Mouse (Mus musculus) liver, embryonic 15.5 days (tissue): Measurements from ENCODE around the gene 2900011O08Rik. TPM values are rescaled to one million over a fixed set of nuclear protein-coding genes. Genes with fewer than 3 reads are reported as not detected.
"Not testable (repeated sequence)": the region's sequence is repeated elsewhere in the genome, so short reads cannot be mapped to it uniquely, and the experiment has no call there.

Experiments
- ATAC-seq: fragments of 200-750 bp; cut with Nextera tagmentation; 2 replicates; pipeline ENCODE4 v1.8.0; 2017; ENCODE audit warnings: moderate number of reproducible peaks, mild to moderate bottlenecking, moderate library complexity; ENCODE audit not compliant: insufficient read depth
- H3K27ac ChIP-seq: fragments of 300-500 bp; sonication (generic); replicated peaks from 2 replicates; pipeline ENCODE4 v1.5.1; 2015; ENCODE audit warnings: mild to moderate bottlenecking, inconsistent platforms
- H3K27me3 ChIP-seq: fragments of 300-500 bp; sonication (generic); 2 replicates; pipeline ENCODE4 v1.6.1; 2015; ENCODE audit warnings: mild to moderate bottlenecking, inconsistent platforms
- H3K36me3 ChIP-seq: fragments of 300-500 bp; sonication (generic); replicated peaks from 2 replicates; pipeline ENCODE4 v1.6.1; 2015; ENCODE audit warnings: moderate library complexity, mild to moderate bottlenecking, inconsistent platforms
- H3K4me1 ChIP-seq: fragments of 300-500 bp; sonication (generic); replicated peaks from 2 replicates; pipeline ENCODE4 v1.6.1; 2015; ENCODE audit warnings: inconsistent platforms
- H3K4me2 ChIP-seq: fragments of 300-500 bp; sonication (generic); 2 replicates; pipeline ENCODE4 v1.6.1; 2015; ENCODE audit warnings: moderate library complexity, mild to moderate bottlenecking, inconsistent platforms
- H3K4me3 ChIP-seq: fragments of 300-500 bp; sonication (generic); replicated peaks from 2 replicates; pipeline ENCODE4 v1.5.1; 2015; ENCODE audit warnings: mild to moderate bottlenecking, inconsistent platforms
- H3K9ac ChIP-seq: fragments of 300-500 bp; sonication (generic); 2 replicates; pipeline ENCODE4 v1.6.1; 2015; ENCODE audit warnings: moderate library complexity, mild to moderate bottlenecking, inconsistent platforms
- H3K9me3 ChIP-seq: fragments of 300-500 bp; sonication (generic); replicated peaks from 2 replicates; pipeline ENCODE4 v1.6.1; 2016; ENCODE audit warnings: inconsistent platforms
- WGBS: fragments of 180-500 bp; shearing (Covaris S2); methylation state at CpG from one replicate; pipeline ENCODE4 v1.1.7; 2015; ENCODE audit warnings: mixed read lengths; ENCODE audit not compliant: insufficient replicate concordance; 5-methylcytosine and 5-hydroxymethylcytosine counted together
- polyA plus RNA-seq: library from polyadenylated mRNA; unstranded; fragments of >200 nt; fragmentation: Nextera tagmentation; extraction: Ambion mirVana; gene quantifications from 2 replicates; pipeline ENCODE4 v1.2.1, GENCODE M21; 2015

The 2900011O08Rik gene
- polyA plus RNA-seq, 1 experiment from 2014 or later: 0.09 TPM

- no peaks in the 10 kb centered on the region for H3K27me3 ChIP-seq
- H3K9ac ChIP-seq: no peak overlapping the region
- no peaks in the 10 kb centered on the region for H3K4me1 ChIP-seq
- H3K4me3 ChIP-seq: no peak overlapping the region
- WGBS: 58% methylated on average over 2 of the region's 2 CpGs
- no peak overlapping the region for H3K4me2 ChIP-seq
- ATAC-seq: no peak
- H3K9me3 ChIP-seq: no peaks in the 10 kb centered on the region
- H3K36me3 ChIP-seq: no peaks in the 10 kb centered on the region
- no peak overlapping the region for H3K27ac ChIP-seq
Measured at GRCm38 (mm10) chr16:14042421-14042820, 56.0 kb downstream of the 2900011O08Rik start.

- Histone ChIP-seq H3K27me3 (no peaks in the 10 kb centered on the region), H3K9me3 (no peaks in the 10 kb centered on the region), H3K36me3 (no peaks in the 10 kb centered on the region), H3K27ac (no peak overlapping the region), H3K4me2 (no peak overlapping the region), H3K4me3 (no peak overlapping the region), H3K4me1 (no peaks in the 10 kb centered on the region), H3K9ac (no peak overlapping the region)
- WGBS: 59% methylated on average over 8 of the region's 8 CpGs
- no peak for ATAC-seq
Measured at GRCm38 (mm10) chr16:14044695-14045094, 58.3 kb downstream of the 2900011O08Rik start.

GRCm38 (mm10) chr16:14046224-14046756, 59.9 kb downstream of the 2900011O08Rik start:
- Histone ChIP-seq H3K36me3 (no peaks in the 10 kb centered on the region), H3K27ac (no peak overlapping the region), H3K9ac (no peak overlapping the region), H3K4me3 (no peak overlapping the region), H3K4me2 (no peak overlapping the region), H3K4me1 (no peaks in the 10 kb centered on the region), H3K27me3 (no peaks in the 10 kb centered on the region), H3K9me3 (no peaks in the 10 kb centered on the region)
- WGBS: 54% methylated on average over 4 of the region's 4 CpGs
- no peak for ATAC-seq

GRCm38 (mm10) chr16:14052221-14052620, 65.8 kb downstream of the 2900011O08Rik start:
- H3K9me3 ChIP-seq: no peaks in the 10 kb centered on the region
- no peak overlapping the region for H3K27ac ChIP-seq
- 60% methylated on average over 2 of the region's 2 CpGs for WGBS
- no peaks in the 10 kb centered on the region for H3K36me3 ChIP-seq
- H3K9ac ChIP-seq: no peak overlapping the region
- no peak for ATAC-seq
- no peaks in the 10 kb centered on the region for H3K27me3 ChIP-seq
- H3K4me2 ChIP-seq: no peak overlapping the region
- H3K4me3 ChIP-seq: no peak overlapping the region
- H3K4me1 ChIP-seq: no peaks in the 10 kb centered on the region

- no peaks in the 10 kb centered on the region for H3K36me3 ChIP-seq
- H3K27ac ChIP-seq: no peak overlapping the region
- H3K4me3 ChIP-seq: no peak overlapping the region
- WGBS: 62% methylated on average over 5 of the region's 5 CpGs
- no peak for ATAC-seq
- H3K4me1 ChIP-seq: no peaks in the 10 kb centered on the region
- H3K9ac ChIP-seq: no peak overlapping the region
- H3K4me2 ChIP-seq: no peak overlapping the region
- no peaks in the 10 kb centered on the region for H3K9me3 ChIP-seq
- no peaks in the 10 kb centered on the region for H3K27me3 ChIP-seq
Measured at GRCm38 (mm10) chr16:14053116-14053515, 66.7 kb downstream of the 2900011O08Rik start.

GRCm38 (mm10) chr16:14055271-14055670, 68.9 kb downstream of the 2900011O08Rik start:
- 54% methylated on average over 1 of the region's 1 CpGs for WGBS
- Histone ChIP-seq H3K4me1 (no peaks in the 10 kb centered on the region), H3K9ac (no peak overlapping the region), H3K27me3 (no peaks in the 10 kb centered on the region), H3K9me3 (no peaks in the 10 kb centered on the region), H3K36me3 (no peaks in the 10 kb centered on the region), H3K4me2 (no peak overlapping the region), H3K4me3 (no peak overlapping the region), H3K27ac (no peak overlapping the region)
- ATAC-seq: no peak

- no peak overlapping the region for H3K4me3 ChIP-seq
- no peak overlapping the region for H3K27ac ChIP-seq
- ATAC-seq: no peak
- no peak overlapping the region for H3K9ac ChIP-seq
- H3K4me2 ChIP-seq: no peak overlapping the region
- WGBS: 43% methylated on average over 4 of the region's 4 CpGs
- H3K9me3 ChIP-seq: no peaks in the 10 kb centered on the region
- H3K36me3 ChIP-seq: no peaks in the 10 kb centered on the region
- no peaks in the 10 kb centered on the region for H3K4me1 ChIP-seq
- no peaks in the 10 kb centered on the region for H3K27me3 ChIP-seq
Measured at GRCm38 (mm10) chr16:14056734-14057133, 70.3 kb downstream of the 2900011O08Rik start.

GRCm38 (mm10) chr16:14058541-14058940, 72.1 kb downstream of the 2900011O08Rik start:
- Histone ChIP-seq H3K9ac (no peak overlapping the region), H3K4me2 (no peak overlapping the region), H3K9me3 (no peaks in the 10 kb centered on the region), H3K36me3 (no peaks in the 10 kb centered on the region), H3K4me1 (no peaks in the 10 kb centered on the region), H3K4me3 (no peak overlapping the region), H3K27me3 (no peaks in the 10 kb centered on the region), H3K27ac (no peak overlapping the region)
- no peak for ATAC-seq
- WGBS: 23% methylated on average over 1 of the region's 1 CpGs

GRCm38 (mm10) chr16:14059118-14059854, 72.9 kb downstream of the 2900011O08Rik start:
- Histone ChIP-seq H3K9me3 (no peaks in the 10 kb centered on the region), H3K9ac (no peak overlapping the region), H3K4me2 (no peak overlapping the region), H3K27ac (no peak overlapping the region), H3K36me3 (no peaks in the 10 kb centered on the region), H3K4me1 (no peaks in the 10 kb centered on the region), H3K27me3 (no peaks in the 10 kb centered on the region), H3K4me3 (no peak overlapping the region)
- WGBS: 21% methylated on average over 1 of the region's 1 CpGs
- no peak for ATAC-seq

- Histone ChIP-seq H3K27ac (no peak overlapping the region), H3K4me1 (no peaks in the 10 kb centered on the region), H3K9ac (no peak overlapping the region), H3K4me2 (no peak overlapping the region), H3K9me3 (no peaks in the 10 kb centered on the region), H3K27me3 (no peaks in the 10 kb centered on the region), H3K4me3 (no peak overlapping the region), H3K36me3 (no peaks in the 10 kb centered on the region)
- 49% methylated on average over 5 of the region's 5 CpGs for WGBS
- no peak for ATAC-seq
Measured at GRCm38 (mm10) chr16:14059869-14060268, 73.5 kb downstream of the 2900011O08Rik start.

- H3K4me2 ChIP-seq, H3K9me3 ChIP-seq, H3K27me3 ChIP-seq, H3K27ac ChIP-seq, H3K36me3 ChIP-seq, H3K4me1 ChIP-seq, H3K4me3 ChIP-seq, H3K9ac ChIP-seq, ATAC-seq: not testable (repeated sequence)
- WGBS: 77% methylated on average over 4 of the region's 4 CpGs
Measured at GRCm38 (mm10) chr16:14066571-14066970, 80.2 kb downstream of the 2900011O08Rik start.

- H3K4me2 ChIP-seq, H3K4me3 ChIP-seq, ATAC-seq, H3K36me3 ChIP-seq, H3K27ac ChIP-seq, H3K27me3 ChIP-seq, H3K9me3 ChIP-seq, H3K9ac ChIP-seq, H3K4me1 ChIP-seq: not testable (repeated sequence)
- 51% methylated on average over 2 of the region's 2 CpGs for WGBS
Measured at GRCm38 (mm10) chr16:14068701-14069100, 82.3 kb downstream of the 2900011O08Rik start.
